Mouse (Mus musculus) kidney, adult 2 months (tissue): ENCODE results near the gene Abcf1. TPM values are rescaled to one million over a fixed set of nuclear protein-coding genes. Genes with fewer than 3 reads are reported as not detected.

ENCODE experiments used
- DNase-seq: peaks from one replicate; pipeline ENCODE4 v3.0.0; 2021
- H3K27ac ChIP-seq: fragments of 200-500 bp; 2 replicates; pipeline ENCODE4 v1.5.1; 2012; ENCODE audit warnings: low read depth, low read length, control low read depth, inconsistent platforms; ENCODE audit not compliant: insufficient read depth
- H3K27me3 ChIP-seq: fragments of 200-500 bp; replicated peaks from 2 replicates; pipeline ENCODE4 v1.6.1; 2012; ENCODE audit warnings: mild to moderate bottlenecking, moderate library complexity, low read length, inconsistent platforms; ENCODE audit not compliant: control insufficient read depth, insufficient read depth
- H3K36me3 ChIP-seq: fragments of 200-500 bp; 2 replicates; pipeline ENCODE4 v1.6.1; 2012; ENCODE audit warnings: mild to moderate bottlenecking, moderate library complexity, low read length, inconsistent platforms; ENCODE audit not compliant: control insufficient read depth, insufficient read depth
- H3K4me1 ChIP-seq: fragments of 200-500 bp; 2 replicates; pipeline ENCODE4 v1.6.1; 2011; ENCODE audit warnings: low read length; ENCODE audit not compliant: control insufficient read depth, insufficient read depth
- H3K4me3 ChIP-seq: fragments of 200-500 bp; 2 replicates; pipeline ENCODE4 v1.5.1; 2011; ENCODE audit warnings: mild to moderate bottlenecking, low read depth, low read length, control low read depth; ENCODE audit not compliant: insufficient read depth
- CTCF ChIP-seq: fragments of 200-500 bp; conservative IDR thresholded peaks from 2 replicates; pipeline ENCODE4 v1.5.1; 2011; ENCODE audit warnings: low read depth, mild to moderate bottlenecking, control low read depth, low read length, moderate library complexity, mixed read lengths; ENCODE audit not compliant: insufficient read depth, insufficient read length
- POLR2A ChIP-seq: fragments of 200-500 bp; IDR thresholded peaks from one replicate; pipeline ENCODE4 v1.6.1; 2011; ENCODE audit warnings: low read depth, low read length, control low read depth
- WGBS: fragments of 180-500 bp; shearing (Covaris S2); methylation state at CpG from one replicate; pipeline ENCODE4 v1.1.7; 2018; 5-methylcytosine and 5-hydroxymethylcytosine counted together
- polyA plus RNA-seq: library from polyadenylated mRNA; depleted of rRNA; stranded (reverse); fragments of >200 nt; gene quantifications from 2 replicates; pipeline ENCODE4 v1.2.3, GENCODE M21; 2012

Gene Abcf1
- polyA plus RNA-seq, 1 experiment: 63.6 TPM

GRCm38 (mm10) chr17:35994879-35995240, 25.3 kb upstream of the Abcf1 start:
- Histone ChIP-seq H3K27me3 (no peaks in the 10 kb centered on the region), H3K27ac (no peak overlapping the region), H3K4me1 (no peaks in the 10 kb centered on the region; the same call in 1 of the 2 replicates), H3K36me3 (no peaks in the 10 kb centered on the region), H3K4me3 (peak overlapping the region; percentile 66)
- peak; percentile 16 for DNase-seq
- WGBS: under 1% methylated on average over 14 of the region's 14 CpGs
- TF ChIP-seq POLR2A (no peak), CTCF (no peak)

GRCm38 (mm10) chr17:35994175-35994878, 24.8 kb upstream of the Abcf1 start:
- H3K27me3 ChIP-seq: no peaks in the 10 kb centered on the region
- H3K4me1 ChIP-seq: no peaks in the 10 kb centered on the region; the same call in 1 of the 2 replicates
- peak overlapping the region; percentile 66 for H3K4me3 ChIP-seq
- peak; percentile 92 for DNase-seq
- H3K27ac ChIP-seq: peak overlapping the region; percentile 58; the same call in 1 of the 2 replicates
- TF ChIP-seq CTCF (no peak), POLR2A (peak; percentile 79)
- no peaks in the 10 kb centered on the region for H3K36me3 ChIP-seq
- WGBS: 2% methylated on average over 31 of the region's 31 CpGs

DNA sequence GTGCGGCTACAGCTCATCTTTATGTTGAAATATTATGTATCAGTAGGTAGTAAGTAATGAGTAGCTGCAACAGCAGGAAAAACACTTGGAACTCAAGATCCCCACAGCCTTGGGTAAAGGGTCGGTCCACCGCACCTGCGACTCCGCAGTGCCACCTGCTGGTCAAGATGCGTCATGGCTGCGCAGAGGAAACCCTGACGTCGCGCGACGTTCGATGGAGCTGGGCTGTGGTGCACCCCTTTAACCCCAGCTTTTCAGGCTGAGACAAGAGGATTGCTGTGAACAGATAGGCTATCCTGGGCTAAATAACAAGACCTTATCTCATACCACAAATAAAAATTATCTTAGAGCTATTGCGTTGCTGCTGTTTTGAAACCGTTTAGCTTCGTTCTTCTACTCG, 24.1 kb upstream of the Abcf1 start:
- Histone ChIP-seq H3K27ac (no peak overlapping the region), H3K4me3 (0 out of 2 replicates have a peak overlapping the region, but pooled peaks have one; percentile 2), H3K36me3 (no peaks in the 10 kb centered on the region), H3K27me3 (no peaks in the 10 kb centered on the region), H3K4me1 (no peaks in the 10 kb centered on the region; the same call in 1 of the 2 replicates)
- peak; percentile 79 for DNase-seq
- 2% methylated on average over 17 of the region's 17 CpGs for WGBS
- TF ChIP-seq CTCF (peak; percentile 100; the same call in 1 of the 2 replicates), POLR2A (no peak)

GRCm38 (mm10) chr17:35991781-35992180, 22.2 kb upstream of the Abcf1 start:
- DNase-seq: no peak
- 34% methylated on average over 10 of the region's 10 CpGs for WGBS

DNA sequence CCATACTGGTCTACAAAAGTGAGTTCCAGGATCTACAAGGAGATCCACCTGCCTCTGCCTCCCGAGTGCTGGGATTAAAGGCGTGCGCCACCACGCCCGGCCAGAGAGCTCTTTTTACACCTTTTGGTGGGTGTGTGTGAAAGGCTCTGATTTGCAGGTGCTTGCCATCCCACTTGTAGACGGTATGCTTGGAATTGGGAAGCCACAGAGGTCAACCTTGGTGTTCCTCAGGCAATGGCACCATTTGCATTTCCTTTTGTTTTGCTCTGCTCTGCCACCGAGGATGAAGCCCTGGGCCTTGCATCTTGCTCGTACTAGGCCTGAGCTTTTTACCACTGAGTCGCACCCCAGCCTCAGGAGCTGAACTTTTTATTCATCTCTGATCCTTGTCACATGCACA, 12.2 kb upstream of the Abcf1 start:
- TF ChIP-seq CTCF (no peak), POLR2A (no peak)
- no peak for DNase-seq
- no peaks in the 10 kb centered on the region for H3K27me3 ChIP-seq
- no peaks in the 10 kb centered on the region for H3K36me3 ChIP-seq
- no peak overlapping the region for H3K4me3 ChIP-seq
- H3K4me1 ChIP-seq: peaks cover 9% of the 10 kb centered on the region; the same call in 1 of the 2 replicates
- no peak overlapping the region for H3K27ac ChIP-seq
- WGBS: 93% methylated on average over 9 of the region's 9 CpGs

More at GRCm38 (mm10) chr17:35991781-35992180, 22.2 kb upstream of the Abcf1 start:
- no peak for TF ChIP-seq POLR2A
- TF ChIP-seq CTCF: no peak
- Histone ChIP-seq H3K36me3 (no peaks in the 10 kb centered on the region), H3K27ac (no peak overlapping the region), H3K4me1 (no peaks in the 10 kb centered on the region; the same call in 1 of the 2 replicates), H3K27me3 (no peaks in the 10 kb centered on the region), H3K4me3 (no peak overlapping the region)

DNA sequence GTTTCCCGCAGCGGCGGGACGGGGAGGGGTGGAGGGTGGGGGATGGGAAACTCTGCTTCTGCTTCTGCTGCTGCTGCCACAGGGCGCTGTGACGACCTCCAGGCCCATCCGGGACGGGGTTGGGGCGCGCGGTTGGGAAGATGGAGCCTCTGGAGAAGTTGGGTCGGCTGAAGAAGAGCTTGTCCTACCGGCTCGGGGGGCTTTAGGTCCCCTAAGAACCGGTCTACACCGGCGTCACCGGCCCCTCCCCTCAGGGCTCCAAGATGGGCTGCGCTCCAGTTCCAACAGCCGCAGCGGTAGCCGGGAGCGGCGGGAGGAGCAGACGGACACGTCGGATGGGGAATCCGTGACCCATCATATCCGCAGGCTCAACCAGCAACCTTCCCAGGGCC, 10.8 kb upstream of the Abcf1 start:
- Histone ChIP-seq H3K4me1 (peaks cover 9% of the 10 kb centered on the region; the same call in 1 of the 2 replicates), H3K27ac (peak overlapping the region; percentile 21; the same call in 1 of the 2 replicates), H3K27me3 (no peaks in the 10 kb centered on the region), H3K4me3 (peak overlapping the region; percentile 72), H3K36me3 (no peaks in the 10 kb centered on the region)
- DNase-seq: peak; percentile 60
- TF ChIP-seq POLR2A (no peak), CTCF (no peak)
- WGBS: under 1% methylated on average over 29 of the region's 29 CpGs

- H3K4me1 ChIP-seq: peaks cover 9% of the 10 kb centered on the region; the same call in 1 of the 2 replicates
- H3K27ac ChIP-seq: peak within 1 kb of the TSS; percentile 72
- no peak for TF ChIP-seq POLR2A
- no peak for TF ChIP-seq CTCF
- H3K27me3 ChIP-seq: no peaks in the 10 kb centered on the region
- under 1% methylated on average over 103 of the region's 109 CpGs for WGBS
- peak; percentile 96 for DNase-seq
- no peaks in the 10 kb centered on the region for H3K36me3 ChIP-seq
- peak within 1 kb of the TSS; percentile 72 for H3K4me3 ChIP-seq
Observed at GRCm38 (mm10) chr17:35979401-35980362, 10.1 kb upstream of the Abcf1 start, which contains the start of the genes Gnl1 and Prr3. Gene Gnl1 (plus strand): TSS chr17:35979851. Gene Prr3 (minus strand): TSS chr17:35980236.
